Mouse (Mus musculus) forebrain, embryonic 16.5 days (tissue): ENCODE results near the gene Taf6. TPM values are rescaled to one million over a fixed set of nuclear protein-coding genes. Genes with fewer than 3 reads are reported as not detected.

ENCODE experiments used
- microRNA counts: library from miRNA; unstranded; fragments of <30 nt; microRNA quantifications from one replicate; lab custom pipeline; 2016
- microRNA-seq: library from miRNA; unstranded; fragments of <30 nt; microRNA quantifications from one replicate; pipeline ENCODE4, GENCODE M21; 2017
- polyA plus RNA-seq: library from polyadenylated mRNA; unstranded; fragments of >200 nt; fragmentation: Nextera tagmentation; extraction: Ambion mirVana; gene quantifications from 2 replicates; pipeline ENCODE4 v1.2.1, GENCODE M21; 2015

The Taf6 gene
- polyA plus RNA-seq, 1 experiment from 2014 or later: 87.6 TPM

MicroRNAs encoded within 50 kb of the gene (microRNA counts, 519-probe panel; counts per million panel counts)
- microRNA mmu-miR-106b (lab: Ali Mortazavi, UCI) (3,753 counts per million, percentile 91 among the panel's probes with 10 or more counts), microRNA mmu-miR-25 (lab: Ali Mortazavi, UCI) (4,455 counts per million, percentile 96 among the panel's probes with 10 or more counts), microRNA mmu-miR-93 (lab: Ali Mortazavi, UCI) (3,738 counts per million, percentile 91 among the panel's probes with 10 or more counts)

Small RNA genes within 50 kb of the gene (microRNA-seq; reads per million reads assigned to microRNA genes)
- gene Mir106b (10,158 reads per million, percentile 95 among the genes with 10 or more reads in this experiment), gene Mir25 (699 reads per million, percentile 76 among the genes with 10 or more reads in this experiment), gene Mir93 (16,021 reads per million, percentile 97 among the genes with 10 or more reads in this experiment)

Other genes starting within 250 kb of the Taf6 start
- gene Gjc3, start 224.4 kb downstream of the Taf6 start, polyA plus RNA-seq: 0.06 and 0.33 TPM in 2 replicates
- not detected in 2 replicates for gene Azgp1, start 205.9 kb downstream of the Taf6 start, polyA plus RNA-seq
- gene Smok3a, start 166.2 kb downstream of the Taf6 start, polyA plus RNA-seq: not detected in 2 replicates
- not detected in 2 replicates for gene Smok3b, start 166.0 kb downstream of the Taf6 start, polyA plus RNA-seq
- gene Smok3c, start 134.3 kb downstream of the Taf6 start, polyA plus RNA-seq: not detected in 2 replicates
- gene Zkscan1, start 102.4 kb downstream of the Taf6 start, polyA plus RNA-seq: 31.2 and 34.2 TPM in 2 replicates
- gene Zscan21, start 70.5 kb downstream of the Taf6 start, polyA plus RNA-seq: 117 and 118 TPM in 2 replicates
- gene Zfp113, start 31.7 kb downstream of the Taf6 start, polyA plus RNA-seq: 39.4 and 43.9 TPM in 2 replicates
- gene Cops6, start 26.4 kb downstream of the Taf6 start, polyA plus RNA-seq: 281 and 305 TPM in 2 replicates
- gene Ap4m1, start 15.4 kb downstream of the Taf6 start, polyA plus RNA-seq: 27.8 and 31.9 TPM in 2 replicates
- gene Mcm7, start 15.0 kb downstream of the Taf6 start, polyA plus RNA-seq: 173 and 191 TPM in 2 replicates
- 39.8 and 40.8 TPM in 2 replicates for gene Cnpy4, start within 50 bp of the Taf6 start, polyA plus RNA-seq
- 12.9 and 13.2 TPM in 2 replicates for gene Mblac1, start 6.9 kb upstream of the Taf6 start, polyA plus RNA-seq
- gene Nxpe5, start 38.4 kb upstream of the Taf6 start, polyA plus RNA-seq: not detected in 2 replicates
- 71.3 and 87.4 TPM in 2 replicates for gene Lamtor4, start 68.0 kb upstream of the Taf6 start, polyA plus RNA-seq
- gene BC037034, start 76.6 kb upstream of the Taf6 start, polyA plus RNA-seq: 11.1 and 14.0 TPM in 2 replicates
- gene Gal3st4, start 85.4 kb upstream of the Taf6 start, polyA plus RNA-seq: 1.6 and 2.4 TPM in 2 replicates
- gene Gm43720, start 92.5 kb upstream of the Taf6 start, polyA plus RNA-seq: 0.10 TPM in 1 of 2 replicates, not detected in the other
- gene Gpc2, start 92.6 kb upstream of the Taf6 start, polyA plus RNA-seq: 212 and 245 TPM in 2 replicates
- 5.6 and 6.3 TPM in 2 replicates for gene Stag3, start 92.8 kb upstream of the Taf6 start, polyA plus RNA-seq
- not detected in 2 replicates for gene Pvrig, start 154.5 kb upstream of the Taf6 start, polyA plus RNA-seq